Mouse (Mus musculus) forebrain, embryonic 14.5 days (tissue): ENCODE data around the gene Phf19. TPM values are rescaled to one million over a fixed set of nuclear protein-coding genes. Genes with fewer than 3 reads are reported as not detected.

ENCODE experiments used
- ATAC-seq: fragments of 200-750 bp; cut with Nextera tagmentation; 2 replicates; pipeline ENCODE4 v1.8.0; 2017; ENCODE audit warnings: mild to moderate bottlenecking, moderate library complexity
- DNase-seq: peaks from one replicate; pipeline ENCODE4 v3.0.0-alpha.2; 2015; ENCODE audit warnings: low spot score
- H3K27ac ChIP-seq: fragments of 300-500 bp; sonication (generic); 2 replicates; pipeline ENCODE4 v1.5.1; 2014; ENCODE audit warnings: low read depth, mild to moderate bottlenecking, control low read depth, low read length, moderate library complexity
- H3K27me3 ChIP-seq: fragments of 300-500 bp; sonication (generic); replicated peaks from 2 replicates; pipeline ENCODE4 v1.6.1; 2014; ENCODE audit warnings: low read length, control low read depth, mixed read lengths; ENCODE audit not compliant: control insufficient read depth, insufficient read depth
- H3K36me3 ChIP-seq: fragments of 300-500 bp; sonication (generic); 2 replicates; pipeline ENCODE4 v1.6.1; 2014; ENCODE audit warnings: low read length, control low read depth; ENCODE audit not compliant: control insufficient read depth, insufficient read depth
- H3K4me1 ChIP-seq: fragments of 300-500 bp; sonication (generic); 2 replicates; pipeline ENCODE4 v1.6.1; 2014; ENCODE audit warnings: antibody characterized with exemption, low read length, control low read depth; ENCODE audit not compliant: control insufficient read depth, insufficient read depth
- H3K4me2 ChIP-seq: fragments of 300-500 bp; sonication (generic); 2 replicates; pipeline ENCODE4 v1.6.1; 2014; ENCODE audit warnings: mild to moderate bottlenecking, control low read depth, low read length
- H3K4me3 ChIP-seq: fragments of 300-500 bp; sonication (generic); 2 replicates; pipeline ENCODE4 v1.5.1; 2014; ENCODE audit warnings: low read depth, low read length, control low read depth
- H3K9ac ChIP-seq: fragments of 300-500 bp; sonication (generic); 2 replicates; pipeline ENCODE4 v1.6.1; 2014; ENCODE audit warnings: mild to moderate bottlenecking, low read length, control low read depth, moderate library complexity
- H3K9me3 ChIP-seq: fragments of 300-500 bp; sonication (generic); replicated peaks from 2 replicates; pipeline ENCODE4 v1.6.1; 2016; ENCODE audit warnings: low read length, control low read depth, mixed read lengths; ENCODE audit not compliant: control insufficient read depth
- WGBS: fragments of 180-500 bp; shearing (Covaris S2); extraction: QIAGEN DNeasy Blood & Tissue Kit; methylation state at CpG from one replicate; pipeline ENCODE4 v1.1.7; 2014; 5-methylcytosine and 5-hydroxymethylcytosine counted together
- polyA plus RNA-seq: library from polyadenylated mRNA; unstranded; fragments of >200 nt; fragmentation: Nextera tagmentation; extraction: Ambion mirVana; gene quantifications from 2 replicates; pipeline ENCODE4 v1.2.1, GENCODE M21; 2014

The Phf19 gene
- polyA plus RNA-seq, 1 experiment from 2014 or later, result 6.2 TPM

- ATAC-seq (no peak), DNase-seq (no peak)
- WGBS, result 72% methylated on average over 2 of the region's 2 CpGs
- no peak overlapping the region for H3K4me2 ChIP-seq
- no peak overlapping the region for H3K27ac ChIP-seq
- H3K36me3 ChIP-seq, result no peaks in the 10 kb centered on the region
- no peaks in the 10 kb centered on the region for H3K9me3 ChIP-seq
- no peaks in the 10 kb centered on the region for H3K4me1 ChIP-seq
- H3K4me3 ChIP-seq, result no peak overlapping the region
- H3K9ac ChIP-seq, result no peak overlapping the region
- H3K27me3 ChIP-seq, result no peaks in the 10 kb centered on the region
These were observed 6.3 kb upstream of the Phf19 start for GRCm38 (mm10) chr2:34920144-34920543.

GRCm38 (mm10) chr2:34915103-34915502 is 1.3 kb upstream of the Phf19 start:
- H3K27me3 ChIP-seq, result 0 out of 2 replicates have a peak, but pooled peaks cover 12% of the 10 kb centered on the region
- DNase-seq (no peak), ATAC-seq (no peak)
- no peak overlapping the region for H3K4me2 ChIP-seq
- peaks cover 7% of the 10 kb centered on the region; the same call in 1 of the 2 replicates for H3K4me1 ChIP-seq
- H3K9ac ChIP-seq, result no peak overlapping the region
- no peaks in the 10 kb centered on the region for H3K36me3 ChIP-seq
- no peaks in the 10 kb centered on the region for H3K9me3 ChIP-seq
- H3K27ac ChIP-seq, result no peak overlapping the region
- H3K4me3 ChIP-seq, result no peak overlapping the region
- WGBS, result 39% methylated on average over 2 of the region's 2 CpGs

- H3K4me3 ChIP-seq, result no peak overlapping the region
- H3K27ac ChIP-seq, result no peak overlapping the region
- WGBS, result 7% methylated on average over 2 of the region's 2 CpGs
- H3K4me2 ChIP-seq, result no peak overlapping the region
- H3K9me3 ChIP-seq, result no peaks in the 10 kb centered on the region
- peak overlapping the region; percentile 68; the same call in 1 of the 2 replicates for H3K9ac ChIP-seq
- H3K4me1 ChIP-seq, result peaks cover 7% of the 10 kb centered on the region; the same call in 1 of the 2 replicates
- no peaks in the 10 kb centered on the region for H3K36me3 ChIP-seq
- ATAC-seq (no peak), DNase-seq (no peak)
- 0 out of 2 replicates have a peak, but pooled peaks cover 12% of the 10 kb centered on the region for H3K27me3 ChIP-seq
These were observed 927 bp upstream of the Phf19 start for GRCm38 (mm10) chr2:34914823-34915082.

- DNase-seq, result peak; percentile 53
- 2% methylated on average over 41 of the region's 50 CpGs for WGBS
- Histone ChIP-seq H3K27ac (no peak overlapping the region), H3K4me3 (peak overlapping the region; percentile 51), H3K9me3 (no peaks in the 10 kb centered on the region), H3K4me1 (peaks cover 7% of the 10 kb centered on the region; the same call in 1 of the 2 replicates), H3K36me3 (no peaks in the 10 kb centered on the region), H3K4me2 (peak overlapping the region; percentile 89), H3K9ac (peak overlapping the region; percentile 68), H3K27me3 (0 out of 2 replicates have a peak, but pooled peaks cover 12% of the 10 kb centered on the region)
- ATAC-seq, result peak; percentile 70
These were observed 420 bp upstream of the Phf19 start for GRCm38 (mm10) chr2:34914069-34914822.

GRCm38 (mm10) chr2:34912613-34913012 is 1.2 kb downstream of the Phf19 start:
- Histone ChIP-seq H3K4me2 (peak overlapping the region; percentile 89), H3K27ac (no peak overlapping the region), H3K9me3 (no peaks in the 10 kb centered on the region), H3K36me3 (no peaks in the 10 kb centered on the region), H3K4me1 (peaks cover 7% of the 10 kb centered on the region; the same call in 1 of the 2 replicates), H3K9ac (peak overlapping the region; percentile 68; the same call in 1 of the 2 replicates), H3K4me3 (peak overlapping the region; percentile 51), H3K27me3 (0 out of 2 replicates have a peak, but pooled peaks cover 12% of the 10 kb centered on the region)
- ATAC-seq, result no peak
- no peak for DNase-seq
- WGBS, result 40% methylated on average over 7 of the region's 7 CpGs

- H3K36me3 ChIP-seq, result no peaks in the 10 kb centered on the region
- 89% methylated on average over 5 of the region's 5 CpGs for WGBS
- H3K4me2 ChIP-seq, result no peak overlapping the region
- H3K9me3 ChIP-seq, result no peaks in the 10 kb centered on the region
- no peak overlapping the region for H3K4me3 ChIP-seq
- peaks cover 7% of the 10 kb centered on the region; the same call in 1 of the 2 replicates for H3K4me1 ChIP-seq
- H3K9ac ChIP-seq, result no peak overlapping the region
- ATAC-seq, result no peak
- no peak for DNase-seq
- no peak overlapping the region for H3K27ac ChIP-seq
- H3K27me3 ChIP-seq, result 0 out of 2 replicates have a peak, but pooled peaks cover 12% of the 10 kb centered on the region
These were observed 2.0 kb downstream of the Phf19 start for GRCm38 (mm10) chr2:34911871-34912270.

- H3K9ac ChIP-seq, result no peak overlapping the region
These were observed 4.1 kb downstream of the Phf19 start for GRCm38 (mm10) chr2:34909719-34910118.

GRCm38 (mm10) chr2:34906861-34907604 is 6.8 kb downstream of the Phf19 start:
- DNase-seq (no peak), ATAC-seq (no peak)
- H3K4me2 ChIP-seq, result no peak overlapping the region
- no peak overlapping the region for H3K9ac ChIP-seq
- H3K27ac ChIP-seq, result no peak overlapping the region
- no peaks in the 10 kb centered on the region for H3K9me3 ChIP-seq
- no peaks in the 10 kb centered on the region; the same call in 1 of the 2 replicates for H3K4me1 ChIP-seq
- no peaks in the 10 kb centered on the region for H3K27me3 ChIP-seq
- 63% methylated on average over 12 of the region's 12 CpGs for WGBS
- no peaks in the 10 kb centered on the region for H3K36me3 ChIP-seq
- H3K4me3 ChIP-seq, result no peak overlapping the region

More at GRCm38 (mm10) chr2:34909719-34910118, 4.1 kb downstream of the Phf19 start:
- DNase-seq, result no peak
- Histone ChIP-seq H3K27ac (no peak overlapping the region), H3K4me2 (no peak overlapping the region), H3K4me1 (peaks cover 7% of the 10 kb centered on the region; the same call in 1 of the 2 replicates), H3K27me3 (0 out of 2 replicates have a peak, but pooled peaks cover 12% of the 10 kb centered on the region), H3K9me3 (no peaks in the 10 kb centered on the region), H3K36me3 (no peaks in the 10 kb centered on the region), H3K4me3 (no peak overlapping the region)
- ATAC-seq, result no peak
- WGBS, result 96% methylated on average over 4 of the region's 4 CpGs
